Mouse (Mus musculus): ENCODE results near the gene Tssk1.

DNA sequence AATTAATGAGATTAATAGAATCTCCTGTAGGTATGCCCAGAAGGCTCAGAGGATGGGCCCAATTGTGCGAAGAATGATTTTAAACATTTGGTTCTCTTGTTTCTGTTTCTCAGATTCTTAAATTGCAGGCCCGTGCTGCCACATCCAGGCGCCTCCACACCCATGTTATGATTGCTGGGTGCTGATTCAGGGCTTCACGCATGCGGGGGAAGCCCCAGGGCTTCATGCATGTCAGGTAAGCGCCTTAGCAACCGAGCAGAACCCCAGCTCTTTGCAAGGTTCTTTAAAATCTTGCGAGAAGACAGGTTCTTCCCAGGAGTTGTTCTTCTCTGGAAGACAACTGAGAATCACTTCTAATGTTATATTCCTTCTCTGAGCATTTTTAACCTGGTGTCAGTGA lies 49.4 kb downstream of the Tssk1 start:
- TF ChIP-seq CTCF (IDR thresholded peaks at IDR 0.05; ENCODE audit: control insufficient read depth, insufficient read depth, low read length), result no peak
- no peak for TF ChIP-seq POLR2A (IDR thresholded peaks at IDR 0.05; ENCODE audit: borderline replicate concordance, control insufficient read depth, low read depth, low read length)

Data from bone marrow, adult 2 months (tissue).